Mouse (Mus musculus) heart, adult 2 months (tissue): ENCODE data around the gene Rnase10.

Experiments
- CTCF ChIP-seq: fragments of 200-600 bp; IDR thresholded peaks from 2 replicates; pipeline ENCODE4 v1.8.1; 2022; ENCODE audit warnings: antibody characterized with exemption, mild to moderate bottlenecking, moderate library complexity
- EP300 ChIP-seq: fragments of 200-500 bp; IDR thresholded peaks from 2 replicates; pipeline ENCODE4 v1.6.1; 2011; ENCODE audit warnings: low read depth, low read length, control low read depth; ENCODE audit not compliant: insufficient read depth
- POLR2A ChIP-seq: fragments of 200-500 bp; IDR thresholded peaks from 2 replicates; pipeline ENCODE4 v1.6.1; 2011; ENCODE audit warnings: mild to moderate bottlenecking, low read depth, low read length, control low read depth; ENCODE audit not compliant: insufficient read depth

DNA sequence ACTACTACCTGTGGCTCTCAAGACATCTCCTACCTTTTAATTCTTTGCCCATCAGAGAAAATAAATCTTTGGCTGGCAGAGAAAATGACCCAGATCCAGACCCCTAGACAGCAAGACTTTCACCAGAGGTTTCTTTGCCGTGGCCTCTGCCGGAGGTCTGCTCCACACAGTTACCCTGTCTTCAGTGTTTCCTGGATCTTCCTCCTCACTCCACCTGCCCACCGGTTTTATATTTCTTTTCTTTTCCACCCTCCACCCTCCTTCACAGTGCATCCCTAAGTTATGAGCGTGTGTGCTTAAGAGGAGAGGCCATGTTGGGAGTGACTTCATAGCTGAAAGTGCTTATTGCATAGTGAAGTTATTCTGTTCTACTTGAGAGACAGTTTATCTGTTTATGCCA lies 15.9 kb downstream of the Rnase10 start:
- TF ChIP-seq EP300 = no peak
- TF ChIP-seq CTCF = no peak
- TF ChIP-seq POLR2A = no peak
